Mouse (Mus musculus) cerebellum, adult (tissue): ENCODE measurements around the gene Enpp3.
"Not testable (repeated sequence)": the region's sequence is repeated elsewhere in the genome, so short reads cannot be mapped to it uniquely, and the experiment has no call there.

Source experiments
- ATAC-seq: cut with Nextera tagmentation; 2 replicates; pipeline ENCODE4 v1.9.2; 2017; ENCODE audit warnings: mild to moderate bottlenecking, moderate library complexity, mixed read lengths; ENCODE audit not compliant: insufficient number of reproducible peaks, low FRiP score, low TSS enrichment

The Enpp3 gene

DNA sequence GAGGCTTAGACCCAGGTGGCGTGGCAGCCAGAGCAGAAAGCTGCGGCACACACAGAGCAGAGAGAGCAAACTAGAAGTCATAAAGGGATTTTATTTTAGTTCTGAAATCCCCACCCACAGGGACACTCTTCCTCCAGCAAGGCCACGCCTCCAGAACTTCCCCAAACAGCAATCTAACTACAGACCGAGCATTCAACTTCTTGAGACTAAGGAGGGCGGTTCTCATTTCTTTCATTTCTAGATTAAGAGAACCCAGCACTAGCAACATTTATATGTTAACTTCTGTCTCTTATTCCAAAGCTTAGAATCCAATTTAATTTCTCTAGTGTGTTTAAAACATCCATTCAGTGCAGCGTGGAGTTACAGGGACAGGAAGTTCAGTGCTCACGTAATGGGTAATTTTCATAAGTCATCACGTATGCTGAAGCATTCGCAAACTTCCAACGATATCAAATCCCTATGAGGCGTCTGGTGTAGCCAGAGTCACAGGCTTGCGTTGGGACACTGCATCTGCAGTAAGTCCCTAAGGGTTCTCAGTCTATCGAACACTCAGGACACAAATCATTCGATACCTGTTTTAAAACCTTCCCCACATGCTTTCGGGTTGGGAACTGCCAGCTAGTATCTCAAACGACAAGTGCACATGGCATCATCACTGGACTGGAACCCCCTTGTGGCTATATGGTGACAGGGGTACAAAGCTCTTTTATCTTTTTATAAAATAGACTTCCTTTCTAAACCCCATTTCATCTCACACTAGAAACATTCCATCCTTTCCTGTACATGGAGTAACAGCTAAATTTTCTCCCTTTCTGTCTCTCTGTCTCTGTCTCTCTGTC, 18.7 kb downstream of the Enpp3 start:
- ATAC-seq: no peak

DNA sequence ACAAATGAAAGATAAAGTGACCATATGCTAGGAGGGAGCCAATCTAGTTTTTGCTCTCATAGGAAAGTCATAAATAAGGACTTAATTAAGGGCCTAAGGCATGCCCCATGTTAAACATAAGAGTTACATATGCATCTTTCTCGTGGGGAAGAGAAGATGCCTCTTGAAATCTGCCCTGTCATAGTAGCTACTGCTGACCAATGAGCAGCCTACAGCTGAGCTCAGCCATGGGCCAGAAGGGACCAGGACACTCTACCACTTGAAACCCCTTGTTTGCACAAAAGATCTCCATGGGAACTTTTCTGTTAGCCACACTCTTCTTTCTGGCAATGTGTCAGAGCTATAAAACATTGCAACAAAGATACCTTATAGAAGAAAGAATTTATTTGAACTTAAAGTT, 19.4 kb downstream of the Enpp3 start:
- no peak for ATAC-seq

DNA sequence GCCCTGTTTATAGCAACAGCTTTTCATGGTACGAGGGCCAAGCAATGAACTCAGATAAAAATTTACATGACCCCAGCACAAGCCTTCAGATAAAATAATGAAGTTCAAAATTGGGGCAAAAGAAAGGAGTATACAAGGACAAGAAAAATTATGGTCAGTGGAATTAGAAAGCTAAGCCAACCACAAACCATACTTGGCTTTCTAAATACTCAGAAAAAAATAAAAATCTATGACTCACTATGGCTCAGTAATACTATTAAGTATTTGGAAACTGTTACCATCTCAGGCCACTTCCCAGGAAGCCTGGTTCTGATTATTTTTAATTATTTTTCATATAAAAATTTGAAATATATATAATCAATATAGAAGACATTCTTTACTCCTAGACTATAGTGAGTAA, 19.8 kb downstream of the Enpp3 start:
- no peak for ATAC-seq

DNA sequence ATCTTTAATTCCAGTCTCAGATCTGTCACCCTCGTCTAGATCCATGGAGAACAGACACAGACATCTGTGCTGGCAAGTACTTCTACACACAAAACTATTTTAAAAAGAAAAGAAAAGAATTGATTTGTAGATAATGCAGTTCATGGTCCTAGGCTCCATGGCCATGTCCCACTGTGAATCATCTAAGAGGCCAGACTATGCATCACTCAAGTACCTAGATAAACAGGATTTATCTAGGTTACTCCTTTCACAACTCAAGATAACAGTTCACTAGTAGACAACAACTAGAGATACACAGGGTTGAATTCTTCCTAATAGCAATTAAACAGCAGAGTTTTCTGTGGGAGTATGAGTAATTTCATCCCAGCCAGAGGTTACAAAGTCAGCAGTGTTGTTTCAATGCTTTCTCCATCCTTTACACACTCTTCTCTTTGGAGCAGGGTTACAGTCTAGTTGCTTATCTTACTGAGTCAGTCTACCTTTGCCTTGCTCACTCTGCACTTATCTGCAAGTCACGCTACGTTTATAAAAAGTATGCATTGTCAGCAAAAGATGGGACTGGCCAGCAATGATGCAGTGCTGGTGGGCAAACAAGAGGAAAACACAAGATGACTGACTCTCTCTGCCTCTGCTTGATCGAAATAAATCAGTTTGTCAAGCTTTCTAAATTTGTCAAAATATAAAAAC, 20.5 kb downstream of the Enpp3 start:
- ATAC-seq: no peak

DNA sequence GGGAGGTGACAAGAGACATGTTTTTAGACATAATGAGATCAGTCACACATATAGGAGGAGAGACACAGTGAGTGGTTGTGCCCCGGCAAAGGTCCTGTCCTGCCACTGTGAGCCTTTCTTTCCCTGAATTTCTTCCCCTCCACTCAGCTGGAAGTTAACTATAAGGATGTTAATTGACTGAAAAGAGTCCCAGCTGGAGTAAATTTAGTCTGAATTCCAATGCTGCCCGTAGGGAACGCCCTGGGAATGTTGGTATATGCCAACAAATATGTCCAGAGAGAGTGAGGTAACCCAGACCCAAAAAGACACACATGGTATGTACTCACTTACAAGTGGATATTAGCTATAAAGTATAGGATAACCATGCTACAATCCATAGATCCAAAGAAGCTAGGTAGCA, 23.1 kb downstream of the Enpp3 start:
- ATAC-seq: no peak

DNA sequence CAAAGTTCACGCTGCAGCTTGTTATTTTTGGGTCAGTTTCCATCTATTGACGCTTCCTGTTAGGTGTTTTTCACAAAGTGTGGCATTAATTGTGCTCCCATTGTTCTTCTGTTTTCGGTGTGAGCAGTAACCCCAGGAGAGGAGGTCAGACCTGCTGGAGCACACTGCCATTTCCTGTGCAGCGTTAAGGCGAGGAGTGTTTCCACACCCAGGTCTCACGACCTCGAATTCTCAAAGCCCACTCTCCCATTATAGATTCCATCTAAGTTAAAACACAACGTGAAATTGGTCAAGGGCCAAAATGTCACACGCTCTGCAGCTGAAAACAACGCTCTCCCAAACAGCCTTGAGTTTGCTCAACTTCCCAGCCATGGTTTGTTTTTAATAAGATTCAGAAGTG, 32.0 kb downstream of the Enpp3 start:
- no peak for ATAC-seq

DNA sequence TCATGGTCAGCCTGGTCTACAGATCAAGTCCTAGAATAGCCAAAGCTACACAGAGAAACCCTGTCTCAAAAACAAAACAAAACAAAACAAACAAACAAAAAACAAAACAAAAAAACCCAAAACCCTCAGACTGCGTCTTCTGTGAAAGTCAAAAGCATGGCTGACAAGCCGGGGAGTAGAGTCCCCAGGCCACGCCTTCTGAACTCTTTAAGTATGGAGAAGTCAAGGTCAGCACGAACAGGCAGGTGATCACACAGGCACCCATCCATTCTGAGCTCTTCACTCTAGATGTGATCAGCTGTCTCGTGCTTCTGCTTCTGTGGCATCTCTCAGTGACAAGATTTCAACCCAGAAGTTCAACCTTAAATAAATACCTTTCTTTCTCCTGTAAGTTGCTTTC, 35.9 kb downstream of the Enpp3 start:
- no peak for ATAC-seq

DNA sequence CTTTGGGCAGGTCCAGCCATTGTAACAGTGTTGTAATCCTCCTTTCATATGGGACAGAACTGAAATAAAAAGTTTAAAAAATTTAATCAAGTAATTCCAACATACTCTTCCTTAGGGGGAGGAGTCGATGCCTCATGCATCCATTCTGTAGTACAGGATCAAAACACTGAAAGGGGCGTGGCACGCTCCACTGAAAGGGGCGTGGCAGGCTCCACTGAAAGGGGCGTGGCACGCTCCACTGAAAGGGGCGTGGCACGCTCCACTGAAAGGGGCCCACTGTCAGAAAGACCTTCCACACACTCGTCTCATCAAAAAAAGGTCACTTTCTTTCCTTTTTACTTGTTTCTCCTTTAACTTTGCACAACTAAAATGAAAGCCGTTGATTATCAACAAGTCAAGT, 36.7 kb downstream of the Enpp3 start:
- no peak for ATAC-seq

DNA sequence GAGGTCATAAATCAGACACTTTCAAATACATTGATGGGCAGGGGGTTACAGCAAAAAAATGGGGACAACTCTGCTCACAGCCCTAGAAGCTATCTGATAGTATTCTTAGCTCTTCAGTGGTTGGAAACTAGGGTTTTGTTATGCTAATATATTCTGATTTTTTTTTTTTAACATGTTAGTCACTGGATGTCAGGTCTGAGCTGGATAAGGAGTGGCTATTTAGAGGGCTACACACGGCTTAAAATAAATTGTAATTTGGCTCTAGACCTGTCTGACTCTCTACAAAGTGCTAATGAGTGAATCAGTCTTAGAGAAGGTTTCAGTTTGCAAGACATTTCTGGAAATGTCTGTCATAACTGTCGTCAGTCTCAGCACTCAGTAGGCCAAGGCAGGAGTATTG, 37.5 kb downstream of the Enpp3 start:
- no peak for ATAC-seq

DNA sequence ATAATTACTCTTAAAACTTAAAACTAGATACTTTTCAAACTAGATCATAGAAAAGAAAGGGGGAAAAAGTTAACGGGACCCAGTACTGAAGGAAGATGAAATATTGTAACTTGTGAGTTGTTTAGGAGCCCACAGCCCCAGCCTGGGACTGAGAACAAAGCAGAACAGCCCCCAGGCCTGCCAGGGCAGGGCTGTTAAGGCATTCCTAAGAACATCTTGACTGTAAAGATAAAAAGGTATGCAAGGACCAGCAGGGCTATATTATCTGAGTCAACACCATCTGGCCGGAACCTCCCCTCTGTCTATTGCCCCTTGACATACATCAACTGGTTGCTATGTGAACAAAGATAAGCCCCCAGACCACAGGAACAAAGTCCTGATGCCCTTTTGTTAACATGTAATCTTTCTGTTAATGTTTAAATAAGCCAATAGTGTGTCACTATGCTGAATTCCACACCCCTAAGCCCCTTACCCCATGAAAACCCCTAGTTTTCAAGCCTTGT, 39.8 kb downstream of the Enpp3 start:
- not testable (repeated sequence) for ATAC-seq

DNA sequence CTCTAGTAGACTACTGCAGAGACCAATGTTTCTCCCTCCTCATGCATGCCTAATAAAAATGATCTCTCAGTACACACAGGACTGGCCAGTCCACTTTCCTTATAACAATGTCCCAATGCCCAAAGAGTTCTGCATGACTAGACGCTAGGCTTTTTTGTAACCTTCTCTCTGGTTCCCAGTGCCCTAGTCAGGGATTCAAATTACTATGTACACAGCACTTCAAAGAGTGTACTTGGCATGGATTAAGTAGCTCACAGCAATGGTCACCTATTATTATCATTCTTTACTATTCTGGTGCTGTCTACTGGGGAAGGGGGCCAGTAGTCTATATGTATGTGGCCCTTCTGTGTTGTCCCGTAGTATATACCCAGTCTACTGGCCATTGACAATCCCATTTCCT, 40.8 kb downstream of the Enpp3 start:
- ATAC-seq: no peak

DNA sequence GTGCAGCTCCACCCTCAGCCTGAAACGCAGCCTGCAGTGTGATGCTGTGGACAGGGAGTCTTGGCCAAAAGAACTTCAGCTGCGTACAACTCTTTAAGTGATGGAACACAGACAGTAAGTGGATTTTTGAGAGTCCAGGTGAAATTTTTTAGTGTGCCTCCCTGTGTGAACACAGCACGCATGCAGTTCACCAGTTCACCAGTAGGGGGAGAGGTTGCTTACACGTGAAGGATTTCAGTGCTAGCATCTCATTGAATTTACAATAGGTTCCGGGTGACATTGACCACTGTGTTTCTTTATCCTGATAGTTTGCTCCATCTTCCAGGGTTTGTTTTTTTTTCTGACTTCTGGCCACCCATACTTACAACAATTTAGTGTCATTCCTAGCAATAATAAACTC, 45.4 kb downstream of the Enpp3 start:
- ATAC-seq: no peak

DNA sequence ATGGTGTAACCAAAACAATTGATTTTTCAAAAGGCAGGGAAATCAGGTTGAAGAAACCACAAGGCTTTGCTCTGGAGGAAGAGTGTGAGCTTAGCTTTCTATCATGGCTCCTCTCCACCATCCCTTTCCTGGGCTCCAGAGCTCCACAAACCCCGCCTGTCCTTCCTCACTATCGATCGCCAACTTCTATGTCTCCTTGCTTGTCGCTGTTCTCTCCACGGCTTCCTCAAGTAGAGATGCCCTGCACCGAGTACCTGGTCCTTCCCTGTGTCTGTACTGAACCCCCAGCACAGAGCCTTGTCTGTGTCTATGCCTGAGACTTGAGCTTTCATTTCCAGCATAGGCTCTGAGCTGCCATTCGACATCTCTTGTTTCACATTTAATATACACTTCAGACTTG, 49.9 kb downstream of the Enpp3 start:
- no peak for ATAC-seq

DNA sequence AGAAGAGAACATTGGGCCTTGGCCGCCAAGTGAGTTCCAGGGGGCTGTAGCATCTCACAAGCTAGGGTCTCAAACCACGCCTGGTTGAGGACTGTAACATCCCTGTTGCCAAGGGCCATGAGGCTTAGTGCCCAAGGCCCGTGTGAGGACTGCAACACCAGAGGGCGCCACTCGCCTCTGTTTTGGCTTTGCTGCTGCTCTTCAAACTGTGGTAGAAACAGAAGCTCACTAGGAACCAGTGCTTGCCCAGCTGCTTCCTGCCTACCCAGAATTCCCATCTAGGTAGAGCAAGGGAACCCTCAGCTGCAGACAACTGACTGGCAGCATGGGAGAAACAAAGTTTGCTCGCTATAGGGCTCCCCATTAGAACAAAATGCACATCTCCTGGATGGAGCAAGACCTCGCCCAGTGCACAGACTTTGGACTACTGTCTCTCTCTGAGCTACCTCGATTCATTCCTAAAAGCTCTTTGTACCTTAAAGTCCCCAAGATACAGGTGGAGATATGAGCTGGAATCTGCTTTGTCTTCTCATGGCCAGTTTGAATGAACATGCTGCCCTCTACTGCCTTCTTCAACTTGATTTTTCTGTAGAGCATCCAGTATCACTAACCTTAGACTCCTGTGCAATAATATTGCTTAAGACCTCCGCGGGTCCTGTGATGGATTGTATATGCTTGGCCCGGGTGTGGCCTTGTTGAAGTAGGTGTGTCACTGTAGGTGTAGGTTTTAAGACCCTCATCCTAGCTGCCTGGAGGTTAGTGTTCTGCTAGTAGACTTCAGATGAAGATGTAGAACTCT, 52.7 kb downstream of the Enpp3 start:
- no peak; the same call in 1 of the 2 replicates for ATAC-seq

DNA sequence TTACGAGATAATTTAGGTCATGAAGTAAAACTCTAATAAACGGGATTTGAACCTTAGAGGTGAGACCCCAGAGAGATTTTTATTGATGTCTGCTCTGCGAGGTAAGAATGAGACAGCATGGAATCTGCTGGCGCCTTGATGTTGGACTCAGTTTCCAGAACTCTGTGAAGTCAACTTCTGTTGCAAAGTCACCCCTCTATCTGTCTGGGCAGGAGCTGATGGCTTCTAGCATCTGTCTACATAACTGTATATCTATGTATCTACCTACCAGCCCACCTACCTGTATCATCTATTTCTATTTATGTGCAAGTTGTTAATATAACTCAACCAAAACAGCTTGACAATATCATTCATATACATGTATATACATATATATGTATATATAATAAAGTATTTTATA, 57.3 kb downstream of the Enpp3 start:
- no peak for ATAC-seq

DNA sequence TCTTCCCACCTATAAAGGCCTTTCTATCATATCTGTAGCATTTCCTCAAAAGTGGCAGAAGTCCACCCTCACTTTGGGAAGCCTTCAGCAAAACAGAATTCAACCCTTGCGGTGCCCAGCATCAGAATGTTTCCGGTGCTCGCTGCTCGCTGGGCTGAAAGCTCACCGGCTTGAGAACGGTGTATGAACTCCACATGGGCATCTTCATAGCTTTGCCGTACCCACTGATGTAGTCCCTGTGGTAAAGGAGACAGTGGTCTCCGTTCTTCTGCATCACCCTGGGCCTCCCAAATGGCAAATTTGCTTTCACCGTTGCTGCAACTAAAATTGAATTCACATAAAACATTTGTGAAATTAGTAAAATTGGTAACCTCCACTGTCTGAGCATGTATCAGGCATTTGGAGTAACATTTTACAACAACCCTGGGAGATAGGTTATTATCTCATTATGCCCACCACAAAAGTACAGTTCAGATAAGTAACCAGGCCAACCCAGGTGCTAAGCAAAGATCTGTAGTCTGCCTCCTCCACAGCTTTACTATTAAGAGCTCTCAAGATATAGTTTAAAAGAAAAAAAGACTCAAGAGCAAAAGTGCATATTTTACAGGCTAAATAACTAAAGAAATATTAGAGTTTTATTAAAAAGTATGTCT, 57.9 kb downstream of the Enpp3 start:
- no peak for ATAC-seq

DNA sequence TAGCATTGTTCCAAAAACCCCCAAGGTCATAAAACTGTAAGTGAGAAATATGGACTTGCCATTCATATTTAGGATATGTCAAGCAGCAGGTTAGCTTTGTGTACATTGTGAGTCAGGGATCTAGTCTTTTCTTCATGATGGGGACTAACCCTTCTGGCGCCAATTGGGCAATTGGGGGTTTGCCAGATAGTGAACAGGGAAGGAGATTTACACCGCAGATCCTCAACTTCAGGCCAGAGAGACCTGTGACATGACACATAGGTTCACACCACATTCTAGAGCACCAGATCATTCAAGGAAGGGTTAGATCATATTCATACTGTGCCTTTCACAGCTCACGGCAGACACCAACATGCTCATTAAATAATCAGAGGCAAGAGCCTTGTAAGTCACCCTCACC, 58.7 kb downstream of the Enpp3 start:
- no peak for ATAC-seq

DNA sequence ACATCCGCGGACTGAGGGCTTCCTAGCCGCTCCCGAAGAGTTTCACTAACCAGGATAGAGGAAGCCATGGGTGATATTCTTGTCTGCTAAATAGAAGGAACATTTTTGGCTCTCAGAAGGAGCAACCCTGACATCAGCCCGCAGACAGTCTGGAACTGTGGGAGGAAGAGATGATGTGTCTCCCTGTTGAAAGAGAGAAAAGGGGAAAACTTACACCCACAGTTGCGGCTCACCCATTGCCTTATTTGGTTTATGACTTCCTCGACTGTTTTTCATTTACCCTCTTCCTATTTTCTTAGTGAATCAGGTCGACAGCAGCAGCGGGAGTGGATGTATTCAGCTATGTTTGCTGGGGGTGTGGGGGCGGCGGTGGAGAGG, 64.0 kb downstream of the Enpp3 start:
- ATAC-seq: no peak

DNA sequence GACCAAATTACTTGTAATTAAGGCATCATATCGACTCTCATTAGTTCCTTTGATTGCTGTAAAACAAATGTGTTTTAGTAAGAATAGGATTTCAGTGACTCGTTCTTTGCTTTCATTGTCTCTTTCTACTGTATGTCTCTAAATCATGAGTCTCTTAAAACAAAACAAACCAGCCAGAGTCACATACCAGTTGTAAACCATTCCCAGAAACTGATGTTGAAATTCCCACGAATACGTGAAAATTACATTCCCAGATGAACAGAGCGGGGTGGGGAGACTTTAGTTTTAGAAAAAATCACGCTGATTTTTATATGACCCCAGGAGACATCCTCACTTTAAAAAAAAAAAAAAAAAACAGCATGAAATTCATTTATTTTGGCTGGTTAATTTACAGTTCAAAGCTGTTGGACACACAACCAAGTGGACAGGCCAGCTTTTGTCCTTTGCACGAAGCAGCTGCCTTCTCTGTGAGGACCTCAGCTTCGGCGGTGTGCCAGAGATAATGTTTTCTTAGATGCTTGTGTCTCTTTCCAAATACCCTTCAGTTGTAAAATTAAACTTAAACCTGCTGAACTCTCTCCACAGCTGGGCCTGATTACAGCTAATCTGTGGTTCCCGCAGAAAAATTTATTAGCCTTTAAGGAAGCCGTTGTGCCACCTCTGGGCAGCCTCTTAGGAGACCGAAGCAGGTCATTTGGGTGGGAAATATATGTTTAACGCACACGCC, 64.5 kb downstream of the Enpp3 start:
- no peak for ATAC-seq

DNA sequence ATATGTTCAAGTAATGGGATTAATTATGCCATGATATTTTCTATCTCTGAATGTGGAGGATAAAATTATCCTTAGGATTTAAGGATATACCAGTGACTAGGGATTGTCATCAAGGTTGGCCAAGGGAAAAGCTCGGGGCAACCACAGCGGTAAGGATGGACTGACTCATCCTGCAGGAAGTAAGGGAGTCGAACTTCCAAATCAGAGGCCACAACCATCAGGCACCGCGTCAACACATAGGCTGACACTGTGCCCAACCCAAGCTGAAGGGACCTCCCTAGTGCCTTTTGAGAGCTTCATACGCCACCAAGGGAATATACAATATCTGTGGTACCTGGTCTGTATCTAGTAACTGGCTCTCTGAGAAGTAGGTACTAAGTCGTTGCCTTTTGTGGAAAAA, 73.1 kb downstream of the Enpp3 start:
- ATAC-seq: no peak
